Mouse (Mus musculus) neural tube, embryonic 12.5 days (tissue): ENCODE data around the gene Eogt. TPM values are rescaled to one million over a fixed set of nuclear protein-coding genes. Genes with fewer than 3 reads are reported as not detected.

Experiments
- ATAC-seq: fragments of 200-750 bp; cut with Nextera tagmentation; 2 replicates; pipeline ENCODE4 v1.8.0; 2017; ENCODE audit warnings: low read depth, mild to moderate bottlenecking, moderate TSS enrichment, moderate library complexity; ENCODE audit not compliant: low FRiP score
- H3K27ac ChIP-seq: fragments of 300-500 bp; sonication (generic); 2 replicates; pipeline ENCODE4 v1.5.1; 2016
- H3K27me3 ChIP-seq: fragments of 300-500 bp; sonication (generic); replicated peaks from 2 replicates; pipeline ENCODE4 v1.6.1; 2016; ENCODE audit warnings: mild to moderate bottlenecking
- H3K36me3 ChIP-seq: fragments of 300-500 bp; sonication (generic); 2 replicates; pipeline ENCODE4 v1.6.1; 2016; ENCODE audit warnings: mild to moderate bottlenecking
- H3K4me1 ChIP-seq: fragments of 300-500 bp; sonication (generic); 2 replicates; pipeline ENCODE4 v1.6.1; 2016
- H3K4me2 ChIP-seq: fragments of 300-500 bp; sonication (generic); replicated peaks from 2 replicates; pipeline ENCODE4 v1.6.1; 2016; ENCODE audit warnings: mild to moderate bottlenecking
- H3K4me3 ChIP-seq: fragments of 300-500 bp; sonication (generic); 2 replicates; pipeline ENCODE4 v1.5.1; 2016
- H3K9ac ChIP-seq: fragments of 300-500 bp; sonication (generic); 2 replicates; pipeline ENCODE4 v1.6.1; 2016; ENCODE audit warnings: mild to moderate bottlenecking
- H3K9me3 ChIP-seq: fragments of 300-500 bp; sonication (generic); 2 replicates; pipeline ENCODE4 v1.6.1; 2016; ENCODE audit warnings: mild to moderate bottlenecking
- WGBS: fragments of 180-500 bp; shearing (Covaris S2); methylation state at CpG from one replicate; pipeline ENCODE4 v1.1.7; 2016; 5-methylcytosine and 5-hydroxymethylcytosine counted together
- polyA plus RNA-seq: library from polyadenylated mRNA; unstranded; fragments of >200 nt; fragmentation: Nextera tagmentation; extraction: Ambion mirVana; gene quantifications from 2 replicates; pipeline ENCODE4 v1.2.1, GENCODE M21; 2016

The Eogt gene
- polyA plus RNA-seq, 1 experiment from 2014 or later = 11.4 TPM

DNA sequence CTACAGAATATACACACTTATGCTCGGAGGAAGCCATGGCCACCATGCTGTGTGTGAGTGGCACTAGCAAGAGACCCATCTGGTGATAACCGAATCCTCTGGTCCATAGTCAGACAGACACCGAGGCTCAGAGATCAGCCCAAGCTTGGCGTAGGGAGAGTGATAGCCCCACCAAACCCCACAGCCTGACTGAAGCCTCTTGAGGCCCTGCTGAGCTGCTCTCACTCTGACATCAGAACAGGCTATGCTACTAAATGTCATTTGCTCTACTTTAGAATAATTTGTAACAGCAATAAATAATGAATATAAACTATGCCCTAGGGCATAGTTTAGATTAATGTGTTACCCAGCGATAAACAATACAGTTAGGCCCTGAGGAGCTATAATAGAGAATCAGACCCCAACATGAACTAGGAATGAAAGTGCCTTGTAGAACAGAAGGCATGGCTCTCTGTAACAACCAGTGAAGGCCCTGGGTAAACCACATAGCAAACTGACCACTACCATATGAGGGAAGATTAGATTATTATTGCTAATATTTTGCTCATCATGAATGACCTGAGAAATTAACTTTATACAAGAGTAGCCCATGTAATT lies 16.2 kb downstream of the Eogt start:
- peak; percentile 68 for ATAC-seq
- Histone ChIP-seq H3K9ac (no peak overlapping the region), H3K9me3 (no peaks in the 10 kb centered on the region), H3K27ac (no peak overlapping the region), H3K4me3 (no peak overlapping the region), H3K27me3 (no peaks in the 10 kb centered on the region), H3K4me2 (no peak overlapping the region), H3K36me3 (no peaks in the 10 kb centered on the region), H3K4me1 (no peaks in the 10 kb centered on the region; the same call in 1 of the 2 replicates)
- WGBS = 55% methylated on average over 5 of the region's 5 CpGs

DNA sequence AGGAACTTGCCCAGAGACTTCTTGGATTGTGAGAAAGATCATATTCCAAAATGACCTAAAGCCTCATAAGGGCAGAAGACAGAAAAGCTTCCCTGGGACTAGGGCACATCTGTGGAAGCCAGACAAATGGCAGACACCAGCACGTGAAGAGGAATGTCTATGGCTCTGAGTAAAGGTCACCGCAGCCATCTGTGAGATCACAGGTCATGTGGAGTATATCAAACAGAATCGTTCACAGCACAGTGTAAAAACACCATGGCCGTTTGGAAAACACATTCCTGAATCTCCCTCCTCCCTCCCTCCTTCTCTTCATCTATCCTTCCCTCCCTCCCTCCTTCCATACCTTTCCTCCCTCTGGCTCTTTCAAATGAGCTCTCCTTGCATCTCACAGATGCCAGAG lies 17.2 kb downstream of the Eogt start:
- no peak overlapping the region for H3K27ac ChIP-seq
- H3K4me1 ChIP-seq = no peaks in the 10 kb centered on the region; the same call in 1 of the 2 replicates
- ATAC-seq = no peak
- H3K4me3 ChIP-seq = no peak overlapping the region
- no peaks in the 10 kb centered on the region for H3K9me3 ChIP-seq
- no peak overlapping the region for H3K9ac ChIP-seq
- 39% methylated on average over 4 of the region's 4 CpGs for WGBS
- H3K4me2 ChIP-seq = no peak overlapping the region
- H3K27me3 ChIP-seq = no peaks in the 10 kb centered on the region
- H3K36me3 ChIP-seq = no peaks in the 10 kb centered on the region

DNA sequence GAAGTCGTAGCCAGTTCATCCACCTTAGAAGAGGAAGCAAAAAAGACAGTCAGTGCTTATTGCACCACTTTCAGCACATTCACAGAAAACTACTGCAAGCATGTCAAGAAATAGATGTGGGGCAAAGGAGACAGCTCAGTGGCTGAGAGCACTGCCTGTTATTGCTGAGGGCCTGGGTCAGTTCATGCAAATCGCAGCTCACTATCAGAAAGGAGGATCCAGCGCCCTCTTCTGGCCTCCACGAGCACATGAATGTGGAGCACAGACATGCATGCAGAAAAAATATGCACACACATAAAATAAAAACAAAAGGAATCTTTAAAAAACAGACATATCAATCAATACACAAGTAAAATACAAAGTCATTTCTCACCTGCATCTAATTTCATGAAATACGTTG lies 18.0 kb downstream of the Eogt start:
- no peak overlapping the region for H3K27ac ChIP-seq
- H3K9ac ChIP-seq = no peak overlapping the region
- no peak overlapping the region for H3K4me2 ChIP-seq
- 68% methylated on average over 5 of the region's 5 CpGs for WGBS
- no peaks in the 10 kb centered on the region; the same call in 1 of the 2 replicates for H3K4me1 ChIP-seq
- ATAC-seq = no peak
- no peaks in the 10 kb centered on the region for H3K36me3 ChIP-seq
- H3K4me3 ChIP-seq = no peak overlapping the region
- H3K9me3 ChIP-seq = no peaks in the 10 kb centered on the region
- no peaks in the 10 kb centered on the region for H3K27me3 ChIP-seq

DNA sequence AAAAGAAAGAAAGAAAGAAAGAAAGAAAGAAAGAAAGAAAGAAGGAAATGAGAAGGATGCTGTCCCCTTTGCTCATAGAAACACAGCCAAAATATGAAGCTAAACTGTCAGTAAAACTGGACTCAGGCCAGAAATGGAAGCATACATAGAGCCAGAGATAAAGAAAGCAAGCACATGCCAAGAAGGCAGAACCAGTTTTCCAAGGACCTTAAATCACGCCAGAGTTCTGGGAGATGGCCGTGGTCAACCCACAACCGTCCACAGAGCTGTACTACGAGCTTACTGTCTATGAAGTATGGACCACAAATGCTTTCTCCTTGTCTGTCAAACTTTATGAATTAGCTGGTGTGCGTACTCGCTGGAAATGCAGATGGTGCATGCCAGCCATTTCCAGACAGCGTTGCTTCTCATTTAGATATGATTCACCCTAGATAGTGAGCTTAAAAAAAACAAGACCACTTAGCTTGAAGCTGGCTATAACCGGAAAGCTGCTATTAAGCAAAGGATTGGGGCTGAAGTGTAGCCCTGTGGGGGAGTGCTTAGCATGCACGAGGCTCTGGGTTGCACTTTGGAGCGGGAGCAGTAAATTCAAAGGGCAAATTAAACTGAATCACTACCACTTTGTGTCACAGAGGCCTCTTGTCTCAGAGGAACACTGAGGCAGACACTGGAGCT lies 24.5 kb downstream of the Eogt start:
- Histone ChIP-seq H3K27ac (no peak overlapping the region), H3K4me1 (no peaks in the 10 kb centered on the region), H3K4me2 (no peak overlapping the region), H3K27me3 (no peaks in the 10 kb centered on the region), H3K9me3 (no peaks in the 10 kb centered on the region), H3K4me3 (no peak overlapping the region), H3K9ac (no peak overlapping the region), H3K36me3 (no peaks in the 10 kb centered on the region)
- no peak for ATAC-seq
- WGBS = 79% methylated on average over 10 of the region's 10 CpGs

DNA sequence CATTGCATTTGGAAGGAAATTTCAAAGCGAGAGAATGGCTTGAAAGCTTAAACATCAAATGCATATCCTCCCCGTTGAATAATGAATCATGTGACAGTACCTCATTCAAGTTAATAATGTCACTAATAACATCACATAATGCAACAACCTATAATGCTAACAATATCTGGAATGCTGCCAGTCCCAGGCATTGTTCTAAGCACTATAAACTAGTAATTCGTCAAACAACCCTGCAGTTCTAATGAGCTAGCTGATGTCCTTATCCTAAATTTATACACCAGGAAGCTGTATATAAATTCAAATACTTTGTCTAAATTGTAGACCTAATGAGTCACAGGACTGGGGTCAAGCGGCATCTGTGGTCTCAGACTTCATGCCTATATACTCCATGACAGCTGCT lies 28.1 kb downstream of the Eogt start:
- H3K9me3 ChIP-seq = no peaks in the 10 kb centered on the region
- H3K27ac ChIP-seq = no peak overlapping the region
- H3K4me1 ChIP-seq = no peaks in the 10 kb centered on the region
- H3K9ac ChIP-seq = no peak overlapping the region
- H3K27me3 ChIP-seq = no peaks in the 10 kb centered on the region
- H3K36me3 ChIP-seq = 0 out of 2 replicates have a peak, but pooled peaks cover 2% of the 10 kb centered on the region
- no peak for ATAC-seq
- WGBS = 73% methylated on average over 4 of the region's 4 CpGs
- H3K4me2 ChIP-seq = no peak overlapping the region
- H3K4me3 ChIP-seq = no peak overlapping the region

DNA sequence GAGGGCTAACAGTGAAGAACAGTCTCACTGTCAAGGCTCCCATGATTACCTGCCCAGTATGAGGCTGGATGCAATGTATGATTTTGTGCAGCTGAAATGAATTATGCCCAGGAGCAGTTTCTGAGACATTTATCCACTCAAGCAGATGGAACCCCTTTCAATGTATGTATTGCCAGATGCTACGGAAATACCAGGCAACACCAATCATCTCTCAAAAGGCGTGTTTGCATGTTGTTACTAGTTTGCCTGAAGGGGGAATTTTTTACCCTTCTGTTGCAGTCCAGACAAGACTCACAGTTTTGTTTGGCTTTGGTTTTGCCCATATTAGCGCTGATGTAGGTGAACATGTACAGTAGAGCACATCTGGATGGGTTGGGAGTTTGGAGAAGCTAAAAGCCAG lies 30.7 kb downstream of the Eogt start:
- H3K4me3 ChIP-seq = no peak overlapping the region
- H3K4me1 ChIP-seq = no peaks in the 10 kb centered on the region
- H3K9ac ChIP-seq = no peak overlapping the region
- H3K9me3 ChIP-seq = no peaks in the 10 kb centered on the region
- no peak for ATAC-seq
- WGBS = 88% methylated on average over 3 of the region's 3 CpGs
- no peak overlapping the region for H3K4me2 ChIP-seq
- H3K27me3 ChIP-seq = no peaks in the 10 kb centered on the region
- H3K36me3 ChIP-seq = 0 out of 2 replicates have a peak, but pooled peaks cover 2% of the 10 kb centered on the region
- H3K27ac ChIP-seq = no peak overlapping the region

DNA sequence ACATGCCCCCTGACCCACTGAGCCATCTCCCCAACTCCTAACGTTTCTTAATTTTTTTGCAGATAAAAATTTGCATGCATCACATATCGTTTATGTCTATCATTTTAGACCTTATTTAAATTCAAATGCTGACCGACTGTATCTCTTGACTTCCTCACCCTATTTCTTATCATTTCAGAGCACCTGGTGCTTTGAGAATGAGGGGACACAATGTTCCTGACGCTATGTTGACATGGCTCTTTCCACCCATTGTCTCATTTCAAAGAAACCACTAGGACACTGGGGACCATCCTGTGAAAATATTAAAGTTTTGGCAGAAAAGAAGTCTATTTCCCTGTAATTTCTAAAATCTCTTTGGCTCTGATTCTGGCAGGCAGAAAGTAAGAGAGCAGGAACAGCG lies 32.1 kb downstream of the Eogt start:
- Histone ChIP-seq H3K4me2 (no peak overlapping the region), H3K4me1 (no peaks in the 10 kb centered on the region), H3K4me3 (no peak overlapping the region), H3K27ac (no peak overlapping the region), H3K36me3 (0 out of 2 replicates have a peak, but pooled peaks cover 2% of the 10 kb centered on the region), H3K27me3 (no peaks in the 10 kb centered on the region), H3K9me3 (no peaks in the 10 kb centered on the region), H3K9ac (no peak overlapping the region)
- ATAC-seq = no peak
- 90% methylated on average over 5 of the region's 5 CpGs for WGBS

DNA sequence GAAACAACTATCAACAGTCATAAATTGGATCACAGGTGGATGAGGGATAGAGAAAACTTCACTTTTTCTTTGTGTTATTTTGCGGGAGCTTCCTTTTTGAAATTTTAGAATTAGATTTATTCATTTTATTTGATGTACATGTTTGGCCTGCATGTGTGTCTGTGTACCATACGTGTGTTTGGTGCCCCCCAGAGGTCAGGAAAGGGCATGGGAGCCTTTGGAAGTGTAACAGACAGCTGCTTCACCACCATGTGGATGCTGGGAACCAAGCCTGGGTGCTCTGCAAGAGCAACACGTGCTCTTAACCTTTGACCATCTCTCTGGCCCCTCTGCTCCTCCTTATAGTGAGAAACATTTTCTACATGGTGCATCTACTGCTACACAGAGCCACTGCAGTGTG lies 34.2 kb downstream of the Eogt start:
- 61% methylated on average over 3 of the region's 3 CpGs for WGBS
- H3K4me2 ChIP-seq = no peak overlapping the region
- 0 out of 2 replicates have a peak, but pooled peaks cover 2% of the 10 kb centered on the region for H3K36me3 ChIP-seq
- no peaks in the 10 kb centered on the region for H3K9me3 ChIP-seq
- H3K27ac ChIP-seq = no peak overlapping the region
- no peak overlapping the region for H3K9ac ChIP-seq
- no peak overlapping the region for H3K4me3 ChIP-seq
- no peak for ATAC-seq
- no peaks in the 10 kb centered on the region for H3K27me3 ChIP-seq
- H3K4me1 ChIP-seq = no peaks in the 10 kb centered on the region

DNA sequence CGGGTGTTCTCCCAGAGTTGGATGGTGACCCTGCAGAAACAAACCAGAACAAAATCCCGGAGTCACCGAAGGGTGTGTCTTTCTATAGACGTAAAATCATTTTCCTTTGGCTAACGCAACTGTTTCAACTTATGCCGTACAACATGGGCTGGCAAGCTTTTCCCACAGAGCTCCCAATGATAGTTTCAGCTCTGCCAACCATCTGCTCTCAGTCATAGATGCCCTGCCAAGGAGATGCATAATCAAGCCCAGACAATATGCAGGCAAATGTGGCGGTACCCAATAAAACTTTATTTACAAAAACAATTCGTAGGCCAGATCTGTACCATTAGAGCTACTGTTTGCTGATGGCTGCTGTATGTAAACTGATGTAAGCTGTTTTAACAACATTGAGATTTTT lies 36.8 kb downstream of the Eogt start:
- Histone ChIP-seq H3K9ac (no peak overlapping the region), H3K9me3 (no peaks in the 10 kb centered on the region), H3K36me3 (no peaks in the 10 kb centered on the region), H3K27ac (no peak overlapping the region), H3K4me1 (no peaks in the 10 kb centered on the region), H3K4me2 (no peak overlapping the region), H3K27me3 (no peaks in the 10 kb centered on the region), H3K4me3 (no peak overlapping the region)
- WGBS = 92% methylated on average over 8 of the region's 8 CpGs
- ATAC-seq = no peak

DNA sequence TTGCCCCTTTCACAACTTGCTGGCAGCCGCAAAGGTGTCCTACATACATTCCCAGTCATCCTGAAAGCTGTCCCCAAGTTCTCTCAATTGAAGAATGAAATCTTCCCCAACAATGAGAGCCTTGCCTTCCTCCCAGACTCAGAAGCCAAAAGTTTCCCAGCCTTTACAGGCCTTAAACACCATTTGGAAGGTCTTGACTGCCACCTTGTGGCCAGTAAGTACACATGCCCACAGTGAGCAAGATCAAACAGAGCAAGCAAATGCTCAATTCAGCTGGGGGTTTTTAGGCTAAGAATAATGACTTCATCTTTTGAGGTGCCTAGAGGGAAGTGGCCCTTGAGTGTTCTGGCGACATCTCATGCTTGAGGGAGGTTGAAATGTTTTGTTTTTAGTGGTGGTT lies 42.2 kb downstream of the Eogt start:
- 17% methylated on average over 2 of the region's 2 CpGs for WGBS
- no peak overlapping the region for H3K4me3 ChIP-seq
- peak; percentile 63 for ATAC-seq
- peaks cover 14% of the 10 kb centered on the region for H3K4me1 ChIP-seq
- no peaks in the 10 kb centered on the region for H3K9me3 ChIP-seq
- no peak overlapping the region for H3K27ac ChIP-seq
- H3K36me3 ChIP-seq = no peaks in the 10 kb centered on the region
- H3K9ac ChIP-seq = no peak overlapping the region
- H3K27me3 ChIP-seq = no peaks in the 10 kb centered on the region
- no peak overlapping the region for H3K4me2 ChIP-seq

DNA sequence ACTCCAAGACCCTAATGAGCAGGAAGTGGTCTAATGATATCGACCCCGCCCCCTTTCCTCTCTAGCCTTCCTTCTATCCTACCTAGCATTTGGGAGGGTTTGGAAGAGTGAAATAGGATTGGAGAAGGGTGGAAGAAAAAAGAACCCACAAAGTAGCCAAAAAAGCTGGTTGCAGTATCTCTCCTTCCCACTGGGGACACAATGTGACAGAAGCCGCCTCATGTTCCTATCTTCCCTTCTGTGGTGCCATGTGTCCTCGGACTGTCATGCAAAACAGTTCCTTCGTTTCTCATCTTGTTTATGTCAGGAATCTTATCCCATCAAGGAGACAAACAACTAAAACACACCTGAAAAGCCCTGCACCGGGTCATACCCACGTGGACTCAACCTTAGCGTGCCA lies 42.9 kb downstream of the Eogt start:
- H3K9me3 ChIP-seq = no peaks in the 10 kb centered on the region
- no peak for ATAC-seq
- H3K9ac ChIP-seq = no peak overlapping the region
- no peaks in the 10 kb centered on the region for H3K27me3 ChIP-seq
- H3K4me1 ChIP-seq = peaks cover 16% of the 10 kb centered on the region
- no peaks in the 10 kb centered on the region for H3K36me3 ChIP-seq
- H3K27ac ChIP-seq = no peak overlapping the region
- no peak overlapping the region for H3K4me3 ChIP-seq
- WGBS = 76% methylated on average over 8 of the region's 8 CpGs
- no peak overlapping the region for H3K4me2 ChIP-seq

DNA sequence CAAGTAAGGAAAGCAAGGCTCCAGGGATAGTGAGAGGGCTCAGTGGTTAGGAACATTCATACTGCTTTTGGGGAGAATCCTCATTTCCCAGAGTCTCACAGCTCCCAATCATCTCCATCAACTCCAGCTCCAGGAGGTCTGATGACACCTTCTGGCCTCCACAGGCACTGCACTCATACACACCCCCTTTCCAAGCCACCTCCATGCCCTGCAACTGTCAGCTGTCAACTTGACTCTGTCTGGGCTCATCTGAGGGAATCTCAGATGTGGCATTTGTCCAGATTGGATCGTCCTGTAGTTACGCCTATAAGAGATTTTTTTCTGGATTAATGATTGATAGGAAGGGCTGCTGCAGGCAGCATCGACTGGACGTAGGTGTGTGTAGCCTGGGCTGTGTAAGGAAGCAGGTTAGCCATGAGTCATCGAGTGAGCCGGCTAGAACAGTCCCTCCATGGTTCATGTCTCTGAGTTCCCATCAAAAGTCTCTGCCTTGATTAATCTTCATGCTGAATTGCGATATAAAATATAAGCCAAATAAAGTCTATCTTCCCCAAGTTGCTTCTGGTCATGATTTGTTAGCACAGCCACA lies 44.6 kb downstream of the Eogt start:
- no peaks in the 10 kb centered on the region for H3K9me3 ChIP-seq
- 83% methylated on average over 7 of the region's 7 CpGs for WGBS
- no peak for ATAC-seq

More for the DNA sequence above, 44.6 kb downstream of the Eogt start:
- H3K4me3 ChIP-seq = no peak overlapping the region
- H3K36me3 ChIP-seq = no peaks in the 10 kb centered on the region
- no peaks in the 10 kb centered on the region for H3K27me3 ChIP-seq
- H3K9ac ChIP-seq = no peak overlapping the region
- no peak overlapping the region for H3K4me2 ChIP-seq
- no peak overlapping the region for H3K27ac ChIP-seq
- H3K4me1 ChIP-seq = peaks cover 16% of the 10 kb centered on the region
